In genomic region chr4:108349836-108350547, GRCm38 (mm10) we compare ENCODE assay signal across 9 mouse cellular contexts. TPM values are rescaled to one million over a fixed set of nuclear protein-coding genes. Genes with fewer than 3 reads are reported as not detected.
DNase-seq lines count a peak whose midpoint lies in the region; ATAC-seq and TF ChIP-seq lines count a peak whose summit lies in the region.
"Had no signal": no experiment of that assay in that cellular context is flagged by ENCODE, and none has a peak within 500 bp of the region (broad histone marks: within the 10 kb centered on the region; RNA-seq: fewer than 3 reads in every experiment).

No protein-coding gene starts in this region.

- in situ Hi-C loops in Patski (cut with MboI; ENCODE audit: low pct_unique_long_range_greater_than_20kb): loop anchor here (5.0 kb wide), 1 partner anchor 107 kb away; the partner anchor contains the start of gene Tut4

- no peaks in the 10 kb centered on the region for H3K36me3 ChIP-seq in heart, embryonic 15.5 days
- H3K36me3 ChIP-seq in limb, embryonic 13.5 days: no peaks in the 10 kb centered on the region

- peak overlapping the region; percentile 86 for H3K27ac ChIP-seq in heart, embryonic 15.5 days
- peak overlapping the region; percentile 92 for H3K27ac ChIP-seq in limb, embryonic 13.5 days
- H3K27ac ChIP-seq: macrophage had no signal

- no peak overlapping the region for H3K4me2 ChIP-seq in heart, embryonic 15.5 days
- peak overlapping the region; percentile 35 for H3K4me2 ChIP-seq in limb, embryonic 13.5 days (replicated peaks)

- intact Hi-C loops in left cerebral cortex, postnatal 4 days (cut with DNase I): loop anchor here (10.0 kb wide), 1 partner anchor 135 kb away; no protein-coding TSS in a partner anchor

- DNase-seq in heart, adult 9 months (ENCODE audit: low spot score in 2 of 2): no peak
- DNase-seq in A20 (ENCODE audit: low read depth, low spot score) (peak; percentile 20), Patski (ENCODE audit: low read depth, low spot score) (no peak)
- no peak for DNase-seq in frontal cortex, adult 2 months (ENCODE audit: extremely low spot score in 1 of 2, low spot score in 1 of 2)
- no peak for DNase-seq in left cerebral cortex, postnatal 4 days
- DNase-seq in kidney, postnatal 14 days: no peak

- 19% methylated on average over 8 of the region's 8 CpGs for WGBS in heart, embryonic 15.5 days
- 5% methylated on average over 8 of the region's 8 CpGs for WGBS in limb, embryonic 13.5 days

- POLR2A ChIA-PET in Patski (lab: Charles Lee): no interaction called here

- no peak overlapping the region for H3K4me3 ChIP-seq in heart, embryonic 15.5 days
- H3K4me3 ChIP-seq in limb, embryonic 13.5 days: no peak overlapping the region

- no peaks in the 10 kb centered on the region for H3K27me3 ChIP-seq in heart, embryonic 15.5 days
- no peaks in the 10 kb centered on the region for H3K27me3 ChIP-seq in Patski
- no peaks in the 10 kb centered on the region for H3K27me3 ChIP-seq in limb, embryonic 13.5 days

- no peak for TF ChIP-seq CTCF in Patski (IDR thresholded peaks at IDR 0.05)

- H3K9ac ChIP-seq in heart, embryonic 15.5 days: no peak overlapping the region
- H3K9ac ChIP-seq in limb, embryonic 13.5 days: peak overlapping the region; percentile 19; the same call in 1 of the 2 replicates

- CTCF ChIA-PET in Patski (lab: Charles Lee): no interaction called here

- ATAC-seq in heart, embryonic 15.5 days (replicated peaks; ENCODE audit: insufficient number of reproducible peaks, insufficient read depth, low FRiP score, low read depth): no peak
- peak; percentile 38 for ATAC-seq in Patski
- no peak for ATAC-seq in limb, embryonic 13.5 days (ENCODE audit: low FRiP score, low read depth)

- peaks cover 64% of the 10 kb centered on the region for H3K4me1 ChIP-seq in heart, embryonic 15.5 days (replicated peaks)
- H3K4me1 ChIP-seq in limb, embryonic 13.5 days: peaks cover 61% of the 10 kb centered on the region

- H3K9me3 ChIP-seq in heart, embryonic 15.5 days (replicated peaks): no peaks in the 10 kb centered on the region
- no peaks in the 10 kb centered on the region for H3K9me3 ChIP-seq in limb, embryonic 13.5 days

RNA-seq across cellular contexts. Expression of gene Coa7, which starts 22.1 kb away (rescaled TPM):
- polyA plus RNA-seq in heart, embryonic 15.5 days (2015; fragmentation: Nextera tagmentation; extraction: Ambion mirVana): 41.2 and 48.0 TPM in 2 replicates
- polyA plus RNA-seq in Patski (2021): 30.0 TPM
- 47.2 and 49.0 TPM in 2 replicates for polyA plus RNA-seq in limb, embryonic 13.5 days (2015; fragmentation: Nextera tagmentation; extraction: Ambion mirVana)
- 14.4 and 16.9 TPM in 2 replicates for polyA plus RNA-seq in frontal cortex, adult 2 months (2012; rRNA removed)
- total RNA-seq in left cerebral cortex, postnatal 4 days (2021): 10 to 100 TPM; 31.2 to 40.7 TPM

RNA-seq across cellular contexts. Expression of gene Shisal2a, which starts 33.2 kb away (rescaled TPM):
- polyA plus RNA-seq in heart, embryonic 15.5 days (2015; fragmentation: Nextera tagmentation; extraction: Ambion mirVana): 1.2 and 1.3 TPM in 2 replicates
- polyA plus RNA-seq in Patski (2021): not detected
- polyA plus RNA-seq in limb, embryonic 13.5 days (2015; fragmentation: Nextera tagmentation; extraction: Ambion mirVana): 7.0 and 7.4 TPM in 2 replicates
- polyA plus RNA-seq in frontal cortex, adult 2 months (2012; rRNA removed): 0.21 and 0.24 TPM in 2 replicates
- not detected for total RNA-seq in left cerebral cortex, postnatal 4 days (2021)
- polyA plus RNA-seq: macrophage had no signal

RNA-seq across cellular contexts. Expression of gene Zyg11b, which starts 49.1 kb away (rescaled TPM):
- polyA plus RNA-seq in heart, embryonic 15.5 days (2015; fragmentation: Nextera tagmentation; extraction: Ambion mirVana): 6.7 and 8.3 TPM in 2 replicates
- 16.8 TPM for polyA plus RNA-seq in Patski (2021)
- 12.2 and 14.5 TPM in 2 replicates for polyA plus RNA-seq in limb, embryonic 13.5 days (2015; fragmentation: Nextera tagmentation; extraction: Ambion mirVana)
- polyA plus RNA-seq in frontal cortex, adult 2 months (2012; rRNA removed): 43.2 and 47.5 TPM in 2 replicates
- total RNA-seq in left cerebral cortex, postnatal 4 days (2021): 100 to 1,000 TPM; 150 to 152 TPM

RNA-seq across cellular contexts. Expression of gene Gpx7, which starts 56.8 kb away (rescaled TPM):
- 60.4 and 60.6 TPM in 2 replicates for polyA plus RNA-seq in heart, embryonic 15.5 days (2015; fragmentation: Nextera tagmentation; extraction: Ambion mirVana)
- not detected for polyA plus RNA-seq in Patski (2021)
- 88.5 and 89.8 TPM in 2 replicates for polyA plus RNA-seq in limb, embryonic 13.5 days (2015; fragmentation: Nextera tagmentation; extraction: Ambion mirVana)
- 8.7 and 9.5 TPM in 2 replicates for polyA plus RNA-seq in frontal cortex, adult 2 months (2012; rRNA removed)
- total RNA-seq in left cerebral cortex, postnatal 4 days (2021): 10 to 100 TPM; 15.5 to 16.2 TPM
